Mouse (Mus musculus) heart, embryonic 10.5 days (tissue): ENCODE measurements around the gene Otogl. TPM values are rescaled to one million over a fixed set of nuclear protein-coding genes. Genes with fewer than 3 reads are reported as not detected.

ENCODE experiments used
- DNase-seq: peaks from one replicate; pipeline ENCODE4 v3.0.0-alpha.2; 2017; ENCODE audit warnings: low spot score
- H3K27ac ChIP-seq: fragments of 300-500 bp; sonication (generic); 2 replicates; pipeline ENCODE4 v1.5.1; 2016; ENCODE audit warnings: mild to moderate bottlenecking
- H3K27me3 ChIP-seq: fragments of 300-500 bp; sonication (generic); 2 replicates; pipeline ENCODE4 v1.6.1; 2016; ENCODE audit warnings: mild to moderate bottlenecking; ENCODE audit not compliant: poor library complexity, insufficient read depth, severe bottlenecking
- H3K36me3 ChIP-seq: fragments of 300-500 bp; sonication (generic); 2 replicates; pipeline ENCODE4 v1.6.1; 2016; ENCODE audit warnings: mild to moderate bottlenecking, moderate library complexity
- H3K4me1 ChIP-seq: fragments of 300-500 bp; sonication (generic); 2 replicates; pipeline ENCODE4 v1.6.1; 2016; ENCODE audit warnings: mild to moderate bottlenecking
- H3K4me3 ChIP-seq: fragments of 300-500 bp; sonication (generic); 2 replicates; pipeline ENCODE4 v1.5.1; 2016; ENCODE audit warnings: mild to moderate bottlenecking, moderate library complexity
- H3K9me3 ChIP-seq: fragments of 300-500 bp; sonication (generic); 2 replicates; pipeline ENCODE4 v1.6.1; 2016; ENCODE audit warnings: mild to moderate bottlenecking, moderate library complexity
- WGBS: fragments of 180-500 bp; shearing (Covaris S2); methylation state at CpG from one replicate; pipeline ENCODE4 v1.1.7; 2016; 5-methylcytosine and 5-hydroxymethylcytosine counted together
- polyA plus RNA-seq: library from polyadenylated mRNA; unstranded; fragments of >200 nt; fragmentation: Nextera tagmentation; extraction: Ambion mirVana; gene quantifications from 2 replicates; pipeline ENCODE4 v1.2.1, GENCODE M21; 2016

The Otogl gene
- 0.06 and 0.10 TPM in 2 replicates for polyA plus RNA-seq

DNA sequence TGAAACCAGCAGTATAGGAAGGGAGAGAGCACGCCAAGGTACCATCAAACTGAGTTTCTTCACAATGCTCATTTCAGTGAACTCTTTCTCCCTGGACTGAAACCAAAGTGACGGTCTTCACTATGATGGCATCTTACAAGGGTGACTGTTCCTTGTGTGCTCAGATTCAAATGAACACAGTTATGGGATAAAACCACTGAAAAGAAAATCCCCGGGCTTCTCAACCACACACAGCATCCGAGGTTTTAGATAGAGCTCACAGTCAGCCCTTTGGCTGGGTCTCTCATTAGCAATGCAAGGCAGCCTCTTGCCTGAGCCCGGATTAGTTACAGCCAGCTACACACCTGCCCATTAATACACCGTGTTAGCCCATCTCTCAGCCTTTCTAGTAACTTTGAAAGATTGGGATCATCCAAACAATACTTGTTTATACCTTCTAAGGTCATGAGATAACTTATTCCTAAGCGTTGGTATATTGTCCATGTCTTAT is at the start of gene Otogl:
TSS of gene Otogl (minus strand) at position 51 of the 490 bp plus-strand sequence.
- H3K4me3 ChIP-seq, result no peak within 1 kb of the TSS
- 58% methylated on average over 7 of the region's 7 CpGs for WGBS
- H3K27ac ChIP-seq, result no peak within 1 kb of the TSS
- H3K4me1 ChIP-seq, result no peaks in the 10 kb centered on the region
- DNase-seq, result no peak
- H3K27me3 ChIP-seq, result no peaks in the 10 kb centered on the region
- no peaks in the 10 kb centered on the region for H3K36me3 ChIP-seq
- no peaks in the 10 kb centered on the region for H3K9me3 ChIP-seq

DNA sequence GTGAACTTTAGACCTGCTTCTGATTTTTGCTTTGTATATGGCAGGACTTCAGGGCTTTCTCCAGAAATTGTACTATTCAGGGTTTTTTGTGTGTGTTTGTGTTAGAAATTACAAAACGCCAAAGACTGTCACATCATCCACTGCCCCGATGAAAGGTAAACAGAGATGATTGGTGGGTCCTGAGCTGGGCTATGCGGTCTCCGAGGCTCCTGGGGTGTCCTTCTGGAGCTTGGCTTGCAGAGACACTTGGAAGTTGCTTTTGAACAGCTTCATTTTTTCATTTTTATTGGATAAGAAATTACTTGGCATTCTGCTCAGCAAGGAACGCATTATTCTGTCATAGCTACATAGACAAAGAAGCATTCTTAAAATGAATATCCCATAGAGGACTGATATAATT is 44.7 kb upstream of the Otogl start:
- Histone ChIP-seq H3K27me3 (no peaks in the 10 kb centered on the region), H3K4me1 (peaks cover 3% of the 10 kb centered on the region; the same call in 1 of the 2 replicates), H3K36me3 (no peaks in the 10 kb centered on the region), H3K27ac (no peak overlapping the region), H3K9me3 (no peaks in the 10 kb centered on the region), H3K4me3 (no peak overlapping the region)
- DNase-seq, result no peak
- WGBS, result 87% methylated on average over 5 of the region's 5 CpGs

DNA sequence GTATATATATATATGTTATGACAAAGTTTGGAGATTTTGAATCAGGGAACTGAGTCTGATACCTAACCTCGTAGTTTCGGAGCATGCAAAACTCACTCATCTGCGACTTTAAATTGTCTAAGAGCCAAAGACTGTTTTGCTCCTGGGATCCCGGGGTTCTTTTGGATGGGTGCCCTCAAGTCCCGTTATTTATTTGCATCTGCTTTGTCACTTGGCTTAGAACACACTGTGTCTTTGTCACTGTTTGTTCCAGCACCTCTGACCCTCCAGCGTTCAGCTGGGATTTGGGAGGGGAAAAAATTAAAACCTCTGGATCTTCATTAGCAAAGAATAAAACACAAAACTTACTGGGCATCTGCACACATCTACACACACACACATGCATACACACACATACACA is 42.5 kb upstream of the Otogl start:
- 84% methylated on average over 6 of the region's 6 CpGs for WGBS
- Histone ChIP-seq H3K4me3 (no peak overlapping the region), H3K27ac (no peak overlapping the region), H3K9me3 (no peaks in the 10 kb centered on the region), H3K36me3 (no peaks in the 10 kb centered on the region), H3K4me1 (peaks cover 5% of the 10 kb centered on the region; the same call in 1 of the 2 replicates), H3K27me3 (no peaks in the 10 kb centered on the region)
- DNase-seq, result no peak

DNA sequence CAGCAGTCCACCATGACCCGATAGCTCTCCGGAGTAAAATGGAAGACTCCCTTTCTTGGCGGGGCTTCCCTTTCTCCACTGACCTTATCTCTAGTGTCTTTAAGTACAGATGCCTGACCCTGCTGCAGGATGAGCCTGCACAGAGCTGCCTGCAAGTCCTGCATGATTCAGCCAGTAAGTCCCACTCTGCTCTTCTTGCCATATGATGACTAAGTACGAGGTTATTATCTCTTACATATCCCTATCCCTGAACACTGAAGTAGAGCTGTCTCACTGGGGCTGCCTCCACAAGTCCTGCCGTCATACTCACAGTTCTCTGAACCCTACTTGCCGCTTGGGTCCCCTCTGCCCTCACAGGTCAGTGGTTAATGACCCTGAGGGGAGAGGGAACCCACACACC is 39.7 kb upstream of the Otogl start:
- WGBS, result 40% methylated on average over 6 of the region's 6 CpGs
- no peaks in the 10 kb centered on the region for H3K27me3 ChIP-seq
- no peak for DNase-seq

DNA sequence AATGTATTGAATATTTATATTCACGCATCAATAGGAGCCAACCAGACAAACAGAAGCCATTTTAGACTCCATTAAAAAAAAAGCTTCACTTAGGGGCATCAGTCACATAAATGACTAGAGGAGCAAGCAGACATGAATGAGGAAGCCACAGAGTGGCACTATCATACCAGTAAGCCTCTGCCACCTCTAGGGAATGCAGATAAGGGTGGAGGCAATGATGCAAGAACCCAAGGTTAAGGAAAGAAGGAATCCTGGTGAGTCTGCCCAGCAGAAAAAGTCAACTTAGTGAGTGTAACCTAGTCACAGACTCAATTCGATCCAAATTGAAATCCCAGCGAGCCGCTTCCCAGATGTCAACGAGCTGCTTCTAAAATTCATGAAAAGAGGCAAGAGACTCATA is 38.0 kb upstream of the Otogl start:
- 91% methylated on average over 5 of the region's 5 CpGs for WGBS
- Histone ChIP-seq H3K4me3 (no peak overlapping the region), H3K4me1 (peaks cover 5% of the 10 kb centered on the region; the same call in 1 of the 2 replicates)

More for the DNA sequence above, 39.7 kb upstream of the Otogl start:
- Histone ChIP-seq H3K9me3 (no peaks in the 10 kb centered on the region), H3K27ac (no peak overlapping the region), H3K36me3 (no peaks in the 10 kb centered on the region), H3K4me1 (peaks cover 5% of the 10 kb centered on the region; the same call in 1 of the 2 replicates), H3K4me3 (no peak overlapping the region)

DNA sequence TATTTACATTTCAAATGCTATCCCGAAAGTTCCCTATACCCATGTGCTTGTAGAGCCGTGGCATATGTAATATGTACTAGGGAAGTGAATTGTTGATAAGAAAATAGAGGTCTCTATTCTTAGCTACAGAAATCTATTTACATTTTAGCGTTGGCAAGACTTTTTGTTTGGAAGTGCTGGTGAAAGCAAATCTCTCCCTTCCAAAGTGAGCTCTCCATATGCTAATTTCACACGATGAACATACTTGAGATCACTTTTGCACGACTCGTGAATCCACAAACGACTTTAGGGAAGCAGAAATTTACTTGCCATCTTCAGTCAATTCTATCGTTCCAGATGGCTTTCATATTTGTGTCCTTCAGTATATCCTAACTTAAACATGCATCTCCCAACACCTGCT is 36.7 kb upstream of the Otogl start:
- Histone ChIP-seq H3K36me3 (no peaks in the 10 kb centered on the region), H3K4me1 (peaks cover 5% of the 10 kb centered on the region; the same call in 1 of the 2 replicates), H3K4me3 (no peak overlapping the region), H3K9me3 (no peaks in the 10 kb centered on the region), H3K27ac (no peak overlapping the region), H3K27me3 (no peaks in the 10 kb centered on the region)
- DNase-seq, result no peak
- 74% methylated on average over 8 of the region's 8 CpGs for WGBS

More for the DNA sequence above, 38.0 kb upstream of the Otogl start:
- DNase-seq, result no peak
- Histone ChIP-seq H3K9me3 (no peaks in the 10 kb centered on the region), H3K27me3 (no peaks in the 10 kb centered on the region), H3K27ac (no peak overlapping the region), H3K36me3 (no peaks in the 10 kb centered on the region)

DNA sequence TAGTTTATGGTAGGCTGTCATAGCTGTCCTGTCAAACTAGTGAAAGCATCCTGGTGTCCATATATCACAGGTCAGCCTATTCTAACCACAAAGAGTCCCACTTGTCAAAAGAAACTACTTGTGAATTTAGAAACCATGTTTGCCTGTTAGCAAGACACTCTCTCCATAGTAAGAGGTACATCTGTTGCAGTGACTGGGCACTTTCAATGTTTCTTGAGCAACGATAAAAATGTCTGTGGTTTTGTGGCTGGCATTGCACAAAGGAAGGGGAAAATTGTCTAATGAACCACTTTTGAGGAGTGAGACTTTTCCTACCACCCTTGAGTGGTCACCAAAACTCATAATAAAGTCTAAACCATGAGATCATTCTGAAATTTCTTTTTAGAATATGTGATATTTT is 36.1 kb upstream of the Otogl start:
- H3K4me3 ChIP-seq, result no peak overlapping the region
- H3K36me3 ChIP-seq, result no peaks in the 10 kb centered on the region
- H3K9me3 ChIP-seq, result no peaks in the 10 kb centered on the region
- no peak overlapping the region for H3K27ac ChIP-seq
- WGBS, result 74% methylated on average over 1 of the region's 1 CpGs
- H3K4me1 ChIP-seq, result peaks cover 5% of the 10 kb centered on the region; the same call in 1 of the 2 replicates
- no peaks in the 10 kb centered on the region for H3K27me3 ChIP-seq
- DNase-seq, result no peak

DNA sequence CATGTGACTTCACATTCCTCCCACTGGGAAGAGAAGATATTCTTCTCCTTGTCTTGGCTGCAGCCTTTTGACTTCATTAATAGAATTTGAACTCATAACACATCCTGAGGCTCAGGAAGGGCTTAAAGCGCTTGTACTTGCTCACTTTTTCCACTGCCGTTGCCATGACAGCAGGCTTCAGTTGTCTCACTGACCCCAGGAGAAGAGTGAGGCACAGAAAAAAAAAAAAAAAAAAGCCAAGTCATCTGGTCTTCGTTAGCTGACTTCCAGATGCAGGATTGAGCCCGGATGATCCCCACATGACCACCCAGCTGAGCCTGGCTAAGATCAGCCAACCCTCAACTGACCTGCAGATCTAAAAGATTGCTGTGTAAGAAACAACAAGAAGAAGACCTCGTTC is 34.4 kb upstream of the Otogl start:
- H3K27me3 ChIP-seq, result no peaks in the 10 kb centered on the region
- no peak overlapping the region for H3K4me3 ChIP-seq
- no peak overlapping the region for H3K27ac ChIP-seq
- no peaks in the 10 kb centered on the region for H3K9me3 ChIP-seq
- H3K36me3 ChIP-seq, result no peaks in the 10 kb centered on the region
- no peaks in the 10 kb centered on the region for H3K4me1 ChIP-seq
- WGBS, result 31% methylated on average over 5 of the region's 5 CpGs
- no peak for DNase-seq

DNA sequence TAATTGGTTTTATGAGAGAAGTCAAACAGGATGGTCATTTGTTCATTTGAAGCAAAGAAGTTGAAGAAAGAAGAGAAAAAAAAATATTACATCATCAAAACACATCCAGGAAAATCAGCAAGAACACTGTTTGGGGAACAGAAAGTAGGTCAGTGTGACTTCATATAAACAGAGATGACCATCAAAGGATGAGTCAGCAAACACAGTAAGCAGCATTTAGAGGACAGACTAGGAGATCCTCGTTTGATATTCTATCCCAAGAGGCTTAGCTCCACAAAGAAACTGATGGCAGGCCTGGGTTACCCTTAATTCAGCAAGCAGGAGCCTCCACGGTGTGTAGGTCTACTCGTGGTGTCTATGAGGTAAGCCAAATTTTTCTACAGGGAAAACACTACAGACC is 31.9 kb upstream of the Otogl start:
- H3K36me3 ChIP-seq, result no peaks in the 10 kb centered on the region
- H3K9me3 ChIP-seq, result no peaks in the 10 kb centered on the region
- peaks cover 7% of the 10 kb centered on the region; the same call in 1 of the 2 replicates for H3K4me1 ChIP-seq
- DNase-seq, result no peak
- H3K27ac ChIP-seq, result no peak overlapping the region
- H3K4me3 ChIP-seq, result no peak overlapping the region
- H3K27me3 ChIP-seq, result no peaks in the 10 kb centered on the region
- whole genome bisulfite sequencing, result 73% methylated on average over 3 of the region's 3 CpGs

DNA sequence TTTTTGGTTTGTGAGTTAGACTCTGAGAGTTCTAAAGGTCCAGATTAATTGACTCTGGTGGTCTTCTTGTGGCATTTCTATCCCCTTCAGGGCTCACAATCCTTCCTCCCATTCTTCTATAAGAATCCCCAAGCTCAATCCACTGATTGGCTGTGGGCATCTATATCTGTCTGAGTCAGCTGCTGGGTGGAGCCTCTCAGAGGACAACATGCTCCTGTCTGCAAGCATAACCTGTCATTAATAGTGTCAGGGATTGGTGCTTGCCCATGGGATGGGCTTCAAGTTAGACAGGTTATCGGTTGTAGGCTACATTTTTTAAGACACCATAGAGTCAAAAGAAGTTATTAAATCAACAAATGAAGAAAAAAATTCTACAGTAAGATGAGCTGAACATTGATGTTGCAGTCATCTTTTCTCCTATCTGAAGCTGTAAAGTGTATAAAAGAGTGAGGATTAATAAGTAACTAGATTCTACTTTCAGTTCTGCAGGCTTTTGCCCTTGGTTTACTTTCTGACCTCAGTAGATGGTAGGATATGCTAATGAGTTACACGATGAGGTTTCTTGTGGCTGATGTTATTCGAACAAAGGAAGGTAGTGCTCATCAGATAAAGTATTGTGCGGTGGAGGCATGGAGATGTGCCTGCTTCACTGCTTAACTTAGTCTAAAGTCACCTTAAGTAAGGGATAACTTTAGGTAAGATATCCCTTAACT is 29.4 kb upstream of the Otogl start:
- H3K36me3 ChIP-seq, result no peaks in the 10 kb centered on the region
- H3K27ac ChIP-seq, result no peak overlapping the region
- DNase-seq, result no peak
- WGBS, result 84% methylated on average over 4 of the region's 4 CpGs
- H3K4me1 ChIP-seq, result peaks cover 7% of the 10 kb centered on the region; the same call in 1 of the 2 replicates
- no peak overlapping the region for H3K4me3 ChIP-seq
- H3K9me3 ChIP-seq, result no peaks in the 10 kb centered on the region
- H3K27me3 ChIP-seq, result no peaks in the 10 kb centered on the region

DNA sequence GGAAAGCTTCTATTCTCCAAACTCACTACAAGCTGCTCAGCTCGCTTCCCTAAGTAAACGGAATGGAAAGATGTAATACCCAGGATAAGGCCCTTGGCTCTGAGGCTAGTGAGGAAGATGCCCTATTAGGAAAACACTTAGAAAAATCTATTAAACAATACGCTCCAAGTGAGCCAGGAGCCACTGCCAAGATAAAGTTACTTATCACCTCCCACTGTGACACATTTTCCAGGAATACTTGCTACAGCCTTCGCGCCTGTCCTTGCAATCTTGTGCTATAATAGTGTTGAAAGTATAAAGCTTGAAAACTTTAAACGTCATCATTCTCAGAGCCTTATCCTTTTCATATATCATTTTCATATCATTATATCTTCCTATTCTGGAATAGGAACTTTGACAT is 28.4 kb upstream of the Otogl start:
- Histone ChIP-seq H3K27me3 (no peaks in the 10 kb centered on the region), H3K9me3 (no peaks in the 10 kb centered on the region), H3K27ac (no peak overlapping the region), H3K4me1 (peaks cover 7% of the 10 kb centered on the region; the same call in 1 of the 2 replicates), H3K4me3 (no peak overlapping the region), H3K36me3 (no peaks in the 10 kb centered on the region)
- WGBS, result 28% methylated on average over 6 of the region's 6 CpGs
- no peak for DNase-seq

DNA sequence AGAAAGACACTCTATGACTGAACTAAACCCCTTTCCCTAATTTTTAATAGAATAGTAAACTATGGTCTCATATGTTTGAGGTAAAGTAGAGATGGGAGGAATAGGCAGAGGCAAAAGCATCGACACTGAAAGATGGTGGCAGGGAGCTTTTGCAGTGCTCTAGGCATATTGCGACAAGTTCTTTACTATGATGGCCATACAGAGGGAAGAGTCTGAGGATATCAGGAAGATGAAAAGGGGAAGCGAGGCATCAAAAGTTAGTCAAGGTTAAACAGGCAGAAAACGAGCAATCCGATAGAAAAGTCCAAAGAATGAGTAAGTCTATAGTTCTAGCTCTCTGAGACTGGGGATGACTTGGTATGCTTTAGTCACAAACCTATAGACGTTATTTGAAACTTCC is 27.9 kb upstream of the Otogl start:
- no peaks in the 10 kb centered on the region for H3K36me3 ChIP-seq
- H3K4me1 ChIP-seq, result peaks cover 8% of the 10 kb centered on the region; the same call in 1 of the 2 replicates
- H3K27me3 ChIP-seq, result no peaks in the 10 kb centered on the region
- H3K27ac ChIP-seq, result no peak overlapping the region
- no peaks in the 10 kb centered on the region for H3K9me3 ChIP-seq
- no peak for DNase-seq
- no peak overlapping the region for H3K4me3 ChIP-seq
- WGBS, result 81% methylated on average over 6 of the region's 6 CpGs

DNA sequence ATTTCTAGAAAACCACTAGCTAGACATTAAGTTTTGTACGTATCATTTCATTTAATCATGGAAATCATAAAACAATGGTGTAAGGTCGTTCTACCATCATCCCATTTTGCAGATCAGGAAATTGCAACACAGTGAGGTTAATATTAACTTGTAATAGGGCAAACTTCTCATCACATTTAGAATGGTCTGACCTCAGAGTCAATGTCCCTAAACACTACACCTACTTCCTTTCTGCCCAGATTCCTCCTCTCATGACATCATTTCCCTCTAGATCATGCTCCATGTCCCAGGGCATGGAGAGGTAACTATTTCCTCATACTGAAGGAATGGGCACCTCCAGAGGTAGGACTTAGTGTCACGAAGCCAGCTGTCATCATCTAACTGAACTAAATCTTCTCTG is 22.1 kb upstream of the Otogl start:
- H3K4me3 ChIP-seq, result no peak overlapping the region
- no peaks in the 10 kb centered on the region for H3K9me3 ChIP-seq
- H3K27ac ChIP-seq, result no peak overlapping the region
- no peaks in the 10 kb centered on the region for H3K36me3 ChIP-seq
- 70% methylated on average over 3 of the region's 3 CpGs for WGBS
- no peak for DNase-seq
- H3K4me1 ChIP-seq, result peaks cover 30% of the 10 kb centered on the region
- no peaks in the 10 kb centered on the region for H3K27me3 ChIP-seq
